Mouse (Mus musculus): Measurements from ENCODE around the gene Fmn2. TPM values are rescaled to one million over a fixed set of nuclear protein-coding genes. Genes with fewer than 3 reads are reported as not detected.

Gene Fmn2
- polyA plus RNA-seq, 1 experiment from 2014 or later = 2.4 TPM

GRCm38 (mm10) chr1:174568609-174569008, 67.0 kb downstream of the Fmn2 start:
- H3K4me1 ChIP-seq = no peaks in the 10 kb centered on the region
- H3K9me3 ChIP-seq = no peaks in the 10 kb centered on the region
- H3K36me3 ChIP-seq (replicated peaks) = no peaks in the 10 kb centered on the region; the same call in 1 of the 2 replicates
- WGBS = 90% methylated on average over 3 of the region's 3 CpGs
- H3K4me3 ChIP-seq = no peak overlapping the region
- H3K27me3 ChIP-seq (replicated peaks; ENCODE audit: low read depth, poor library complexity, severe bottlenecking) = no peaks in the 10 kb centered on the region
- no peak for DNase-seq (ENCODE audit: low spot score)
- no peak overlapping the region for H3K27ac ChIP-seq (replicated peaks)

- 69% methylated on average over 5 of the region's 5 CpGs for WGBS
- H3K9me3 ChIP-seq = no peaks in the 10 kb centered on the region
- H3K27me3 ChIP-seq (replicated peaks; ENCODE audit: low read depth, poor library complexity, severe bottlenecking) = no peaks in the 10 kb centered on the region
- no peak overlapping the region for H3K4me3 ChIP-seq
- H3K36me3 ChIP-seq (replicated peaks) = no peaks in the 10 kb centered on the region
- no peaks in the 10 kb centered on the region for H3K4me1 ChIP-seq
- no peak overlapping the region for H3K27ac ChIP-seq (replicated peaks)
- no peak for DNase-seq (ENCODE audit: low spot score)
These were observed 90.9 kb downstream of the Fmn2 start for GRCm38 (mm10) chr1:174592420-174592980.

- 8% methylated on average over 4 of the region's 4 CpGs for WGBS
- DNase-seq (ENCODE audit: low spot score) = peak; percentile 52
- no peak overlapping the region for H3K4me3 ChIP-seq
- no peaks in the 10 kb centered on the region for H3K36me3 ChIP-seq (replicated peaks)
- no peaks in the 10 kb centered on the region for H3K27me3 ChIP-seq (replicated peaks; ENCODE audit: low read depth, poor library complexity, severe bottlenecking)
- H3K9me3 ChIP-seq = no peaks in the 10 kb centered on the region
- H3K4me1 ChIP-seq = no peaks in the 10 kb centered on the region
- H3K27ac ChIP-seq (replicated peaks) = no peak overlapping the region
These were observed 93.4 kb downstream of the Fmn2 start for GRCm38 (mm10) chr1:174594989-174595388.

GRCm38 (mm10) chr1:174597495-174597894, 95.9 kb downstream of the Fmn2 start:
- Histone ChIP-seq H3K4me3 (no peak overlapping the region), H3K27me3 (replicated peaks; ENCODE audit: low read depth, poor library complexity, severe bottlenecking) (no peaks in the 10 kb centered on the region), H3K4me1 (no peaks in the 10 kb centered on the region), H3K9me3 (no peaks in the 10 kb centered on the region), H3K27ac (replicated peaks) (no peak overlapping the region), H3K36me3 (replicated peaks) (no peaks in the 10 kb centered on the region)
- WGBS = 81% methylated on average over 3 of the region's 3 CpGs
- no peak for DNase-seq (ENCODE audit: low spot score)

- no peaks in the 10 kb centered on the region for H3K36me3 ChIP-seq (replicated peaks)
- H3K9me3 ChIP-seq = no peaks in the 10 kb centered on the region
- no peak overlapping the region for H3K4me3 ChIP-seq
- H3K4me1 ChIP-seq = no peaks in the 10 kb centered on the region
- no peak overlapping the region for H3K27ac ChIP-seq (replicated peaks)
- 89% methylated on average over 6 of the region's 6 CpGs for WGBS
- no peaks in the 10 kb centered on the region for H3K27me3 ChIP-seq (replicated peaks; ENCODE audit: low read depth, poor library complexity, severe bottlenecking)
- no peak for DNase-seq (ENCODE audit: low spot score)
These were observed 96.6 kb downstream of the Fmn2 start for GRCm38 (mm10) chr1:174598226-174598625.

- no peak overlapping the region for H3K27ac ChIP-seq (replicated peaks)
- H3K27me3 ChIP-seq (replicated peaks; ENCODE audit: low read depth, poor library complexity, severe bottlenecking) = no peaks in the 10 kb centered on the region
- DNase-seq (ENCODE audit: low spot score) = no peak
- WGBS = 90% methylated on average over 2 of the region's 2 CpGs
- H3K4me1 ChIP-seq = no peaks in the 10 kb centered on the region
- H3K9me3 ChIP-seq = no peaks in the 10 kb centered on the region
- no peaks in the 10 kb centered on the region for H3K36me3 ChIP-seq (replicated peaks)
- no peak overlapping the region for H3K4me3 ChIP-seq
These were observed 98.4 kb downstream of the Fmn2 start for GRCm38 (mm10) chr1:174600041-174600440.

DNA sequence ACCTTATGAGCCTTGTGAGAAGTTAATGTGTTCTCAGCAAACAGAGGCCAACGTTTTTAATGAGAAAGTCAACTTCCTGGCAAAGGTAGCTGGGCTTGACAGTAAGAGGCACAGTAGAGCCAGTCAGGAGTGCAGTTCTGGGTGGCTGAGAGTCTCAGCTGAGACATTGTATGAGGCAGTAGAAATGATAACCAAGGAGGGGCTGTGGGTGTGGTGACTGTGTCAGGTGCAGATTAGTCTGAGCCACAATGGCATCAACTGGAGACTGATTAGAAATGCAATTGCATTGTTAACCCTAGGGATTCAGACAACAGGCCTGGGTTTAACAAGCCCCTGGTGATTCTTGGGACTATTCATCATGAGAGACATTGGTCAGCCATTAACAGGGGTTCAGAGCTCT, 99.0 kb downstream of the Fmn2 start:
- H3K9me3 ChIP-seq = no peaks in the 10 kb centered on the region
- no peak for DNase-seq (ENCODE audit: low spot score)
- WGBS = 71% methylated on average over 1 of the region's 1 CpGs

GRCm38 (mm10) chr1:174617368-174617767, 115.7 kb downstream of the Fmn2 start:
- no peaks in the 10 kb centered on the region for H3K9me3 ChIP-seq
- no peak for DNase-seq (ENCODE audit: low spot score)
- no peaks in the 10 kb centered on the region for H3K4me1 ChIP-seq
- no peak overlapping the region for H3K4me3 ChIP-seq
- 59% methylated on average over 4 of the region's 4 CpGs for whole genome bisulfite sequencing
- H3K36me3 ChIP-seq (replicated peaks) = peaks cover 4% of the 10 kb centered on the region; the same call in 1 of the 2 replicates
- H3K27me3 ChIP-seq (replicated peaks; ENCODE audit: low read depth, poor library complexity, severe bottlenecking) = no peaks in the 10 kb centered on the region
- H3K27ac ChIP-seq (replicated peaks) = no peak overlapping the region

More for the DNA sequence above, 99.0 kb downstream of the Fmn2 start:
- H3K27me3 ChIP-seq (replicated peaks; ENCODE audit: low read depth, poor library complexity, severe bottlenecking) = no peaks in the 10 kb centered on the region
- no peak overlapping the region for H3K27ac ChIP-seq (replicated peaks)
- H3K4me1 ChIP-seq = no peaks in the 10 kb centered on the region
- H3K36me3 ChIP-seq (replicated peaks) = no peaks in the 10 kb centered on the region
- no peak overlapping the region for H3K4me3 ChIP-seq

DNA sequence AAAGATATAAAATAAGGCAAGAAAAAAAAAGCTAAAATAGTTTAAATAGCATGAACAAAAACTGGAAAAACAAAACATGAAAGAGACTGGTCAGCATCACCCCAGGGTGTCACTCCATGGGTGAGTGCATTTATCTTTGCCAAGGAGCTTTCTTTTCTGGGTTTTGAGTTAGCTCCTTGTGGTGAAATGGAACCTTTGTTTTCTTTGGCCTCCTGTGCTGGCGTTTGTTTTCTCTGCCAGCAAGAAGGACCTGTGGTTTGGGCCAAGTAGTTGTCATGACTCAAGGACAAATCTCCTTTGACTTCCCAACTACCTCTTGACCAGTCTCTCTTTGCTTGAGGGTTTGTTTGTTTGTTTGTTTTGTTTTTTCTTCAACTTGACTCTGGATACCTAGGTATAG, 119.9 kb downstream of the Fmn2 start:
- H3K9me3 ChIP-seq = no peaks in the 10 kb centered on the region
- no peak for DNase-seq (ENCODE audit: low spot score)
- 34% methylated on average over 1 of the region's 1 CpGs for WGBS
- no peaks in the 10 kb centered on the region for H3K4me1 ChIP-seq
- H3K36me3 ChIP-seq (replicated peaks) = no peaks in the 10 kb centered on the region
- no peaks in the 10 kb centered on the region for H3K27me3 ChIP-seq (replicated peaks; ENCODE audit: low read depth, poor library complexity, severe bottlenecking)
- H3K27ac ChIP-seq (replicated peaks) = no peak overlapping the region
- H3K4me3 ChIP-seq = no peak overlapping the region

DNA sequence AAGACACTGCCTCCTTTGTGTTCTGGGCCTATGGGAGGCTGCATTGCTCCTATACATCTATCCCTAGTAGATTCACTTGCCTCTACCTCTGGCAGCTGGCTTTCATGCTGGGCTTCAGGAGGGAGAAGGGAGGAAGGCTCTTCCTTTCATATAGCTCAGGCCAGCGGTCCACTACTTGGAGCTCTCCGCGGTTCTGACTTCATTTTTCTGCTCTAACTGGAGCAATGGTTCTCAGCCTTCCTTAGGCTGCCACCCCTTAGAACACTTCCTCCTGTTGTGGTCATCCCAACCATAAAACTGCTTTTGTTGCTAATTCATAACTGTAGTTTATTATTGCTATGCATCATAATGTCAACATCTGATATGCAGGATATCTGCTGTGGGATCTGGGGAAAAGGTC, 121.4 kb downstream of the Fmn2 start:
- Histone ChIP-seq H3K36me3 (replicated peaks) (no peaks in the 10 kb centered on the region), H3K4me1 (no peaks in the 10 kb centered on the region), H3K27ac (replicated peaks) (no peak overlapping the region), H3K27me3 (replicated peaks; ENCODE audit: low read depth, poor library complexity, severe bottlenecking) (no peaks in the 10 kb centered on the region), H3K4me3 (no peak overlapping the region), H3K9me3 (no peaks in the 10 kb centered on the region)
- peak; percentile 44 for DNase-seq (ENCODE audit: low spot score)
- 45% methylated on average over 3 of the region's 3 CpGs for WGBS

DNA sequence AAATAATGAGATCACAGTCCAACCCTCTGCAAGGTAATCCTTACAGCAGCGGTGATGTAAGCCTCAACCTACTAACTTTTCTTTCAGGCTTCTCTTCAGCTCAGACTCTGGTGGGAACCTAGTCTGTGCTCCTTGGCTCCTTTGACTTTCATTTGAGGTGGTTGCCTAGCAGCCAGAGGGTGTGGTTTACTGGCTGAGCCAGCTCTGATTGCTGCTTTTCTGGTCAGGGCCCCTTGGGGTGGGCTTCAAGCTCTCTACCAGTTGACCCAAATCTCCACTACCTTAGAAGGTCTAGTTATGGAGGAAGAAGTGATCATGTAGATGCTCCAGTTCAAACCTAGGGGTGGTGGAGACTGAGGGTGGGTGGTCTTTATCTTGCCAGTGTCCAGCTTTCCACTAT, 128.4 kb downstream of the Fmn2 start:
- no peak for DNase-seq (ENCODE audit: low spot score)
- Histone ChIP-seq H3K9me3 (no peaks in the 10 kb centered on the region), H3K27ac (replicated peaks) (no peak overlapping the region), H3K27me3 (replicated peaks; ENCODE audit: low read depth, poor library complexity, severe bottlenecking) (no peaks in the 10 kb centered on the region), H3K4me3 (no peak overlapping the region), H3K4me1 (peaks cover 5% of the 10 kb centered on the region; the same call in 1 of the 2 replicates), H3K36me3 (replicated peaks) (no peaks in the 10 kb centered on the region)
- WGBS = 72% methylated on average over 1 of the region's 1 CpGs

GRCm38 (mm10) chr1:174636291-174636690, 134.7 kb downstream of the Fmn2 start:
- Histone ChIP-seq H3K27ac (replicated peaks) (no peak overlapping the region), H3K4me3 (no peak overlapping the region), H3K4me1 (no peaks in the 10 kb centered on the region), H3K36me3 (replicated peaks) (no peaks in the 10 kb centered on the region), H3K9me3 (no peaks in the 10 kb centered on the region), H3K27me3 (replicated peaks; ENCODE audit: low read depth, poor library complexity, severe bottlenecking) (no peaks in the 10 kb centered on the region)
- no peak for DNase-seq (ENCODE audit: low spot score)
- WGBS = 96% methylated on average over 4 of the region's 4 CpGs

GRCm38 (mm10) chr1:174637564-174638085, 136.0 kb downstream of the Fmn2 start:
- Histone ChIP-seq H3K36me3 (replicated peaks) (no peaks in the 10 kb centered on the region), H3K4me3 (no peak overlapping the region), H3K9me3 (no peaks in the 10 kb centered on the region), H3K4me1 (no peaks in the 10 kb centered on the region), H3K27me3 (replicated peaks; ENCODE audit: low read depth, poor library complexity, severe bottlenecking) (no peaks in the 10 kb centered on the region), H3K27ac (replicated peaks) (no peak overlapping the region)
- 67% methylated on average over 6 of the region's 6 CpGs for WGBS
- DNase-seq (ENCODE audit: low spot score) = no peak
